Mouse (Mus musculus): ENCODE measurements around the gene Inca1.

- TF ChIP-seq USF1 (IDR thresholded peaks at IDR 0.05; ENCODE audit: low read depth) (no peak), MAX (IDR thresholded peaks at IDR 0.05) (no peak), CTCF (IDR thresholded peaks at IDR 0.05; ENCODE audit: control insufficient read depth, insufficient read depth, insufficient read length) (no peak)
These were observed 27.4 kb upstream of the Inca1 start for GRCm38 (mm10) chr11:70727385-70727784.

All from C2C12 (cell line).